Mouse (Mus musculus) liver, embryonic 14.5 days (tissue): Measurements from ENCODE around the gene Cotl1.

Experiments used
- CTCF ChIP-seq: IDR thresholded peaks from 2 replicates; pipeline ENCODE4 v1.5.1; 2016; ENCODE audit warnings: antibody characterized with exemption, low read depth, control low read depth
- EP300 ChIP-seq: IDR thresholded peaks from 2 replicates; pipeline ENCODE4 v1.6.1; 2016; ENCODE audit warnings: antibody characterized with exemption, low read depth

DNA sequence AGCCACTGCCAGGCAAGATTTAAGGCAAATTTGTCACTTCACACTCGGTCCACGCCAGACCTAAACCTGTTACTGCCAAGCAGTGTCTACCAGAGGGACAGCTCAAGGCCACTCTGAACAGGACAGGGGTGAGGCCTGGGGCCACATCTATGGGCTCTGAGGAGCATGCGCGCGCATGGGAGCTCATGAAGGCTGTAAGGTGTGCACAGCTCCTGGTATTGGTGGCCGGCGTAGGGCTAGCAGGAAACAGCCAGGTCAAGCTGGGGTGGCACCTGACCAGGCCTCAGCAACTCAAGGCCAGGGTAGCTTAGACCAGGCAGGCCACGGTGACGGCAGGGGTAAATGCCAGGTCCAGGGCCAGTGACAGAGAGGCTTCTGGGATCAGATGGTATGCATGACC, 30.7 kb downstream of the Cotl1 start:
- TF ChIP-seq CTCF (no peak), EP300 (no peak)
